Mouse (Mus musculus) MEL (cell line): ENCODE measurements around the gene Ifi47.
"Not testable (repeated sequence)": the region's sequence is repeated elsewhere in the genome, so short reads cannot be mapped to it uniquely, and the experiment has no call there.

Source experiments
- CTCF ChIP-seq, 3 experiments: IDR thresholded peaks in 2 of 3; conservative IDR thresholded peaks in 1 of 3; 2 replicates each; pipeline ENCODE4 v1.5.1; 2011 to 2012; ENCODE audit warnings: low read length in 3 of 3, low read depth in 2 of 3, mild to moderate bottlenecking in 2 of 3, improper control_type of control experiment in 1 of 3, inconsistent platforms in 1 of 3, mixed read lengths in 1 of 3, moderate library complexity in 1 of 3; ENCODE audit not compliant: control insufficient read depth in 1 of 3, insufficient read depth in 1 of 3, poor library complexity in 1 of 3, severe bottlenecking in 1 of 3
- E2F4 ChIP-seq: IDR thresholded peaks from 2 replicates; pipeline ENCODE4 v1.6.1; 2011; ENCODE audit warnings: low read depth, low read length, improper control_type of control experiment, borderline replicate concordance
- ELF1 ChIP-seq: IDR thresholded peaks from 2 replicates; pipeline ENCODE4 v1.6.1; 2014; ENCODE audit warnings: low read depth, mild to moderate bottlenecking, inconsistent platforms, low read length, improper control_type of control experiment, moderate library complexity
- EP300 ChIP-seq, 2 experiments: IDR thresholded peaks; 2 replicates each; pipeline ENCODE4 v1.6.1; 2011; ENCODE audit warnings: improper control_type of control experiment in 2 of 2, low read length in 2 of 2, low read depth in 1 of 2, mild to moderate bottlenecking in 1 of 2
- GABPA ChIP-seq: IDR thresholded peaks from 2 replicates; pipeline ENCODE4 v1.6.1; 2012; ENCODE audit warnings: low read depth, mild to moderate bottlenecking, inconsistent platforms, low read length, improper control_type of control experiment, moderate library complexity
- JUND ChIP-seq: IDR thresholded peaks from 2 replicates; pipeline ENCODE4 v1.6.1; 2011; ENCODE audit warnings: low read depth, mild to moderate bottlenecking, improper control_type of control experiment, low read length
- MXI1 ChIP-seq: IDR thresholded peaks from 2 replicates; pipeline ENCODE4 v1.6.1; 2011; ENCODE audit warnings: mild to moderate bottlenecking, low read depth, low read length, improper control_type of control experiment
- MYB ChIP-seq: IDR thresholded peaks from 2 replicates; pipeline ENCODE4 v1.6.1; 2011; ENCODE audit warnings: mild to moderate bottlenecking, low read depth, low read length, improper control_type of control experiment
- MYC ChIP-seq: IDR thresholded peaks from 2 replicates; pipeline ENCODE4 v1.6.1; 2011; ENCODE audit warnings: low read depth, mild to moderate bottlenecking, low read length, improper control_type of control experiment, moderate library complexity
- POLR2A ChIP-seq, 2 experiments: IDR thresholded peaks; 2 replicates each; pipeline ENCODE4 v1.6.1; 2011 to 2012; ENCODE audit warnings: low read length in 2 of 2, mild to moderate bottlenecking in 2 of 2, control low read depth in 1 of 2, improper control_type of control experiment in 1 of 2, low read depth in 1 of 2, moderate library complexity in 1 of 2; ENCODE audit not compliant: control insufficient read depth in 1 of 2, insufficient read depth in 1 of 2, poor library complexity in 1 of 2
- SMC3 ChIP-seq: IDR thresholded peaks from 2 replicates; pipeline ENCODE4 v1.6.1; 2011; ENCODE audit warnings: low read depth, low read length, improper control_type of control experiment
- UBTF ChIP-seq: IDR thresholded peaks from 2 replicates; pipeline ENCODE4 v1.6.1; 2012; ENCODE audit warnings: low read depth, mild to moderate bottlenecking, inconsistent platforms, low read length, improper control_type of control experiment, moderate library complexity, borderline replicate concordance; ENCODE audit not compliant: insufficient read depth
- USF1 ChIP-seq: IDR thresholded peaks from 2 replicates; pipeline ENCODE4 v1.6.1; 2014; ENCODE audit warnings: low read depth, mild to moderate bottlenecking, inconsistent platforms, low read length, improper control_type of control experiment, moderate library complexity
- USF2 ChIP-seq, 2 experiments: IDR thresholded peaks; 2 replicates each; pipeline ENCODE4 v1.6.1; 2011 to 2012; ENCODE audit warnings: improper control_type of control experiment in 2 of 2, low read length in 2 of 2, borderline replicate concordance in 1 of 2, inconsistent platforms in 1 of 2, low read depth in 1 of 2, mild to moderate bottlenecking in 1 of 2; ENCODE audit not compliant: insufficient read depth in 1 of 2

- TF ChIP-seq MYC: peak; percentile 88
- not testable (repeated sequence) for TF ChIP-seq USF2 (IDR thresholded peaks at IDR 0.05; ENCODE audit: borderline replicate concordance in 1 of 2, insufficient read depth in 1 of 2, low read depth in 1 of 2, low read length in 2 of 2); UBTF; CTCF (IDR thresholded peaks at IDR 0.05 in 2 of 3, conservative IDR thresholded peaks at IDR 0.05 in 1 of 3; ENCODE audit: control insufficient read depth in 1 of 3, insufficient read depth in 1 of 3, low read depth in 2 of 3, low read length in 3 of 3, poor library complexity in 1 of 3, severe bottlenecking in 1 of 3); E2F4; USF1; SMC3; JUND
- TF ChIP-seq EP300 (IDR thresholded peaks at IDR 0.05; ENCODE audit: low read depth in 1 of 2, low read length in 2 of 2): peak; percentile 85 to 88
- peak in 1 of 2 experiments; percentile 76; a peak in 2 of 4 replicates for TF ChIP-seq POLR2A (IDR thresholded peaks at IDR 0.05; ENCODE audit: control insufficient read depth in 1 of 2, insufficient read depth in 1 of 2, low read depth in 1 of 2, low read length in 2 of 2, poor library complexity in 1 of 2)
- peak; percentile 64 for TF ChIP-seq ELF1
- TF ChIP-seq MYB: peak; percentile 65; the same call in 1 of the 2 replicates
- TF ChIP-seq MXI1: 0 out of 2 replicates have a peak, but pooled peaks have one; percentile 28
- TF ChIP-seq GABPA: 0 out of 2 replicates have a peak, but pooled peaks have one; percentile 17
These were observed at the start of gene Ifi47 for GRCm38 (mm10) chr11:49076001-49076757.
